Mouse (Mus musculus): ENCODE measurements around the gene Vmn1r192.
"Not testable (repeated sequence)": the region's sequence is repeated elsewhere in the genome, so short reads cannot be mapped to it uniquely, and the experiment has no call there.

Vmn1r192 gene

DNA sequence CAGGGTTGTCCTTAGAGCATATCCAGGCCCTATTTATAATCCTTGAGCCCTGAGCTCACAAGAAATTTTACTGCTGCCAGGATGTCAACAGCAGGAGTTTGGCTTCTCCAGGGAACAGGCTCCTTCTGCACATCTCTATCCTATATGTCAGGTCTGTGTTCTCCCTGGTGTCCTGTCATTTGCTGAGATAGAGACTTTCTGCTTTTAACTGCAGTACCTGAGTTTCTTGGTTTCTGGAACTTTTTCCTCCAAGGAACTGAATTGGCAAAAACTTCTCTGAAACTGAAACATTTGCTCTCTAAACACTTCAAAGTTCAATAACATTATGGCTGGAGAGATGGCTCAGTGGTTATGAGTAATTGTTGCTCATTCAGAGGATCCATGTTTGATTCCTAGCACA, at the start of gene Vmn1r192:
TSS of gene Vmn1r192 (minus strand) at position 101 of the 400 bp plus-strand sequence.
- DNase-seq (ENCODE audit: low read depth, low spot score): no peak

DNA sequence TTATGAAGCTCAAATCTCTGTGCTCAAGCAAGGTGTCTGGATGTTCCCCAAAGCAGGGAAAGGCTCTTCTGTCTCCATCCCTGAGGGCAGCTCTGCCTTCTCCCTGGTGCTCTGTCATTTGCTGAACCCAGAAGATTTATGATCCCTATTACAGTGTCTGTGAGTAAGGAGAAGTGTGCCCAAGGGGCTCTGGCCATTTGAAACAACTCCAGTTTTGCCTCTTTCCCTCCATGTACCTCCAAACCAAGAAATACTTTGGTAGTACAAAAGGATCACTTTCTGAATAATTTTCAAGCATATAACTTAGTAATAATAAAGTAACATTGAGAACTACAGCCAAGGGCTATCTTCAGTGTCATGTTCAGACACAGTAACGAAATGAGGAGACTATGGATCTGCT, 32.1 kb upstream of the Vmn1r192 start, which contains the start of gene Vmn1r193:
TSS of gene Vmn1r193 (minus strand) at position 101 of the 400 bp plus-strand sequence.
- not testable (repeated sequence) for DNase-seq (ENCODE audit: low read depth, low spot score)

GRCm38 (mm10) chr13:22192756-22193155, 1.8 kb upstream of the Vmn1r192 start:
- DNase-seq (ENCODE audit: low read depth, low spot score): not testable (repeated sequence)

- no peak for DNase-seq (ENCODE audit: low read depth, low spot score)
Measured at GRCm38 (mm10) chr13:22190385-22190784, 556 bp downstream of the Vmn1r192 start.

GRCm38 (mm10) chr13:22189313-22189712, 1.6 kb downstream of the Vmn1r192 start:
- no peak for DNase-seq (ENCODE audit: low read depth, low spot score)

DNA sequence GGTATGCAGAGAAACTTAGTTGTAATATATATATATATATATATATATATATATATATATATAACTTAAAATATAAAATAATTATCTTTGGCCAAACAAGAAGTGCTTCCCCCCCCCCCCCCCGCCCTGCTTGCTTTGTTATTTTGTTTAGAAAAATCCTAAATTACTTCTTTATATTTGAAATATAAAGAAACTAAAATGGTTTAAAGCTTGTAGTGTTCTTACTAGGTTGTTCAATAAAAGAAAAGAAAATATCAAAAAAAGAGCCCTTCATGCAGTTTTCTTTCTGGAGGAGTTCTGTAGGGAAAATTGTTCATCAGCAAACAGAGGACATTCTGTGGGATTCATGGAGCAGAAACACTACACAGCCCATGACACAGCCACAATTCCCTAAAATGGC, 7.1 kb downstream of the Vmn1r192 start, which contains the start of gene Vmn1r191:
TSS of gene Vmn1r191 (minus strand) at position 101 of the 400 bp plus-strand sequence.
- DNase-seq (ENCODE audit: low read depth, low spot score): no peak

DNA sequence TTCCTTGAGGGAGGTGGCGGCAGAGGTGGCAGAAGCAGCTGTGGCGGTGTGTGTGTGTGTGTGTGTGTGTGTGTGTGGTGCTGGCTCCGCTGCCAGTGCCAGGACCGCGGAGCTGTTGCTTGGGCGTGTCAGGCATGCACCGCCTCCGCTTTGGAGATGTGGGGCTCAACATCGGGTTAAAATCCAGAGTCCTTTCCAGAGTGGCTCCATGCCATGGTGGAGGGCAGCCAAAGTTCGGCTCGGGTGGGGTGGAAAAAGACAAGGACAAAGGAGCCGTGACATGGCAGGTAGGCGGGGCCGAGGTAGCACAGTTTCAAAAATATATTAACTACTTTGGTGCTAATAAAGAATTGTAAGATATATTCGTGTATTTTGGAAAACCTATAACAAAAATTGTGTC, 22.5 kb downstream of the Vmn1r192 start:
- DNase-seq (ENCODE audit: low read depth, low spot score): no peak

DNA sequence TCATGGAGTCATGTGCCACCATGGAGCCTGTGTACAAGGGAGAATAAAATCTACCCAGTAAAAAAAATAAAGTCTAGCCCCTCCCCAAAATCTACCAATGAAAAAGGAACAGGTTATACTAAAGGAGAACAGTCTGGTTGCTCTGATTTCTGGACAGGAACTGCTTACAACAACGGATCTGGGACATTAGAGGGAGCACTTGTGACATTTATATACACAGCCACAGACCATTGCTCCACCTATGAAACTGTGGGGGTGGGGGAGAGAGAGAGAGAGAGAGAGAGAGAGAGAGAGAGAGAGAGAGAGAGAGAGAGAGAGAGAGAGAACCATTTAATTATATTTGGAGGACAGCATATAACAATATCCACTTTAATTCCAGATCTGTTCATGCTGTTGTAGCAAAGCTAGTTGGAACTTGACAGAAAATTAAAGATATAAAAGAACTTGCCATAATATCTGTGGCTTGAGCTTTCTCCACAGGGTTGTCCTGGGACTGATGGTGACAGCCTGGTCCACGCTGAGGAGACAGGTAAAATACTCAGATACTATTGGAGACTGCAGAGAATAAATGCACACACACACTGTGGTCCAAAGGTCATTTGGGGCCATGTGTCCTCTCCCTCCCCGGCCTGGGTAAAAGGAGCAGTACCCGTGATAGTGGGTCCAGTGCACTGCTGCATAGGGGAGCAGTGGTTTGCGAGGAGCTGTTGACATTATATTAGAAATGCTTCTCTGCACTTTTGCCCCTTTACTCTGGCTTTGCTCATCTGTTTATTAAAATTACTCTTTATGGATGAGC, 54.2 kb downstream of the Vmn1r192 start:
- DNase-seq (ENCODE audit: low read depth, low spot score): not testable (repeated sequence)
